Mouse (Mus musculus) G1E (cell line): ENCODE measurements around the gene Cyb5d1.

Experiments used
- CTCF ChIP-seq: IDR thresholded peaks from 2 replicates; pipeline ENCODE4 v1.5.1; 2012; ENCODE audit warnings: low read depth, low read length, inconsistent platforms, mixed read lengths
- GATA1 ChIP-seq: IDR thresholded peaks from 2 replicates; pipeline ENCODE4 v1.6.1; 2012; ENCODE audit warnings: borderline replicate concordance, low read length, inconsistent platforms, mixed read lengths

GRCm38 (mm10) chr11:69412548-69412947, 17.1 kb upstream of the Cyb5d1 start:
- TF ChIP-seq CTCF: no peak
- TF ChIP-seq GATA1: no peak
